Mouse (Mus musculus) forelimb bud, embryonic 11.5 days (tissue): ENCODE measurements around the gene Zfp955b.
"Not testable (repeated sequence)": the region's sequence is repeated elsewhere in the genome, so short reads cannot be mapped to it uniquely, and the experiment has no call there.

Experiments used
- DNase-seq: peaks from one replicate; pipeline ENCODE4 v3.0.0-alpha.2; 2012; ENCODE audit warnings: low read depth, low spot score

Gene Zfp955b

DNA sequence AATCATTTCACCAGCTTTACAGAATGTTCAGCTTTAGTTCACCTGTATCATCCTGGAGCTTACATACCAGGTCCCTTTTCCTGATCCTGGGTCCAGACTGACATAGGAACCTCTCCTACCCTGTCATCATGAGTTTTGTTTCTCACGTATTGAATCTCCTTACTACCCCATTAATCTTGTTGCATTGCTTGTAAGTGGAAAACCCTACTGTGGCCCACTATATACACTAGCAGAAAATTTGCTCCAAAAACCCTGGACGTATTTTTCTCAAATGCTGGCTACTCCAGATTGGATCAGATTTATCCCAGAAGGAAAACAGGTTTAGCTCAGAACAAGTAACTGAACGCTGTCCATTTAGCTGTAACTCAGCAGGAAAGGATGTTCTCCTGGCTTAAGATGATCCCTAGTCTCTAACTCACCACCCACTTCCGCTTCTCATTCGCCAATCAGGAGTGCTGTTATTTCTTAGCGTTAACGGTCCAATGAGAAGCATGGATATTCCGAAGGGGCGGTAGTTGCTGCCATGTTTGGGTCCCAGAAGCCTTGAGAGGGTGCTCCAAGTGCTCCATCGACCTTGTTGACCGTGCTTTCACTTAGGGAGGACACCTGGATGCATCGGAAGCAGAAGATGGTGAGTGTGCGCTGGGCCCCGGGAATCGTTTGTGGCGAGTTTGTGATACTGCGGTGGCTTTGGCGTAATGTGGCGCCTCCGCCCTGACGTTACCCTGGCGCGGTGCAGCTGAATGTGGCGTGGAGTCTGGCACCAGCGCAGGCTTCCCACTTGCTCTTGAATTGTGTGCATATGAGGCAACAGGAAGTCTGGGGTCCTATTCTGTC, at the start of gene Zfp955b:
Zfp955b (plus strand) TSS at position 506 of the 837 bp plus-strand sequence.
- not testable (repeated sequence) for DNase-seq

DNA sequence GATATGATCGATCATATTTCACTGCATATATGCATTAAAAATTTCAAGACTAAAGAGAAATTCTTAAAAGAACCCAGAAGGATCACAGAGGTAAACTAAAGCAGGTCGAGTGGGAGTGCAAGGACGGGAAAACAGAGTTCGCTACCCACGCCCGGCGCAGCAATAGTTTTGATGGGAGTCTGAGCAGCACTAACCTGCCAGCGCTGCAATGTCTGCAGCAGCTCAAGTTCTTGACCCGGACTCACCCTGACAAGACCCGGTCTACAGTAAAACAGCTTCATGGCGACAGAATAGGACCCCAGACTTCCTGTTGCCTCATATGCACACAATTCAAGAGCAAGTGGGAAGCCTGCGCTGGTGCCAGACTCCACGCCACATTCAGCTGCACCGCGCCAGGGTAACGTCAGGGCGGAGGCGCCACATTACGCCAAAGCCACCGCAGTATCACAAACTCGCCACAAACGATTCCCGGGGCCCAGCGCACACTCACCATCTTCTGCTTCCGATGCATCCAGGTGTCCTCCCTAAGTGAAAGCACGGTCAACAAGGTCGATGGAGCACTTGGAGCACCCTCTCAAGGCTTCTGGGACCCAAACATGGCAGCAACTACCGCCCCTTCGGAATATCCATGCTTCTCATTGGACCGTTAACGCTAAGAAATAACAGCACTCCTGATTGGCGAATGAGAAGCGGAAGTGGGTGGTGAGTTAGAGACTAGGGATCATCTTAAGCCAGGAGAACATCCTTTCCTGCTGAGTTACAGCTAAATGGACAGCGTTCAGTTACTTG, 34.6 kb upstream of the Zfp955b start, which contains the start of gene Zfp955a:
Zfp955a (minus strand) TSS at position 616 of the 789 bp plus-strand sequence.
- not testable (repeated sequence) for DNase-seq

DNA sequence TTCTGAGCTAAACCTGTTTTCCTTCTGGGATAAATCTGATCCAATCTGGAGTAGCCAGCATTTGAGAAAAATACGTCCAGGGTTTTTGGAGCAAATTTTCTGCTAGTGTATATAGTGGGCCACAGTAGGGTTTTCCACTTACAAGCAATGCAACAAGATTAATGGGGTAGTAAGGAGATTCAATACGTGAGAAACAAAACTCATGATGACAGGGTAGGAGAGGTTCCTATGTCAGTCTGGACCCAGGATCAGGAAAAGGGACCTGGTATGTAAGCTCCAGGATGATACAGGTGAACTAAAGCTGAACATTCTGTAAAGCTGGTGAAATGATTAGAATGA, 34.1 kb upstream of the Zfp955b start:
- not testable (repeated sequence) for DNase-seq

DNA sequence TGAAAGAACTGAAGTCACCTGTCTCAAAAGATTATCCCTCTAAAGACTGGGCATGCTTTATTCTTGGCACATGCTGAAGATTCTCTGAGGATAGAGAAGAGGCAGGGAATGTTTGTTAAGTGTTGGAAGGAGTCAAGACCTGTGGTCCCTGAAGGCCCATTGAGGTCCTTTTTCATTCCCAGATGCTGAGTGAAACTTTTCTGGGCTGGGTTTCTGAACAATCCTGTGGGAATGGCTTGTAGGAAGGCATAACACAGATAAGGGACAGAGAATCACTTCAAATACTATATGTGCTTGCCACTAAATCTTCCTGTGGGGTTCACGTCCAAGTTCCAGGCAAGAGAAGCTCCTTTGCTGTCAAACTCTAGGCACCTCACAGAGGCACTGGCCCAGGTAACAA, 25.0 kb upstream of the Zfp955b start, which contains the start of gene Olfr63:
Olfr63 (plus strand) TSS at position 301 of the 400 bp plus-strand sequence.
- DNase-seq, result no peak

DNA sequence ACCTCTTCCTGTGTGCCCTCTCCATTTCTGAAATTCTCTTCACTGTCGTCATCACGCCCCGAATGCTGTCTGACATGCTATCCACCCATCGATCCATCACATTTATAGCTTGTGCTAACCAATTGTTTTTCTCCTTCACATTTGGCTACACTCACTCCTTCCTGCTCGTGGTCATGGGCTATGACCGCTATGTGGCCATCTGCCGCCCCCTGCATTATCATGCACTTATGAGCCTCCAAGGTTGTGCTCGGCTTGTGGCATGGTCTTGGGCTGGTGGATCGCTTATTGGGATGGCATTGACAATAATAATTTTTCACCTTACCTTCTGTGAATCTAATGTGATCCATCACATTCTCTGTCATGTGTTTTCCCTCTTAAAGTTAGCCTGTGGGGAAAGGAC, 20.4 kb upstream of the Zfp955b start:
- DNase-seq, result no peak

DNA sequence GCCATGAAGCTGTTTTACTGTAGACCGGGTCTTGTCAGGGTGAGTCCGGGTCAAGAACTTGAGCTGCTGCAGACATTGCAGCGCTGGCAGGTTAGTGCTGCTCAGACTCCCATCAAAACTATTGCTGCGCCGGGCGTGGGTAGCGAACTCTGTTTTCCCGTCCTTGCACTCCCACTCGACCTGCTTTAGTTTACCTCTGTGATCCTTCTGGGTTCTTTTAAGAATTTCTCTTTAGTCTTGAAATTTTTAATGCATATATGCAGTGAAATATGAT, 469 bp downstream of the Zfp955b start:
- DNase-seq, result not testable (repeated sequence)

DNA sequence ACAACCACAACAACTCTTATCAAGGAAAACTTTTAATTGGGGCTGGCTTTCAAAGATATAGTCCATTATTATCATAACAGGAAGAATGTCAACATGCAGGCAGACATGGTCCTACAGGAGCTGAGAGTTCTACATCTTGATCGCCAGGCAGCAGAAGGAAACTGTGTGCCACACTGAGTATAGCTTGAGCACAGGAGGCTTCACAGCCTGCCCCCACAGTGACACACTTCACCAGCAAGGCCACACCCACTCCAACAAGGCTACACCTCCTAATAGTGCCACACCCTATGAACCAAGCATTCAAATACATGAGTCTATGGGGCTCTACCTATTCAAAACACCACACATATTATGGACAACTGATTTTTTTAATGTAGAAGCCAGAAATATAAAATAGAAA, 63.6 kb downstream of the Zfp955b start:
- DNase-seq, result no peak
